Mouse (Mus musculus): ENCODE measurements around the gene Gmnc. TPM values are rescaled to one million over a fixed set of nuclear protein-coding genes. Genes with fewer than 3 reads are reported as not detected.

Gmnc gene
- total and polyA plus RNA-seq, 2 experiments from 2014 or later, result 0.98 to 2.7 TPM

GRCm38 (mm10) chr16:26989415-26990315 is 1.8 kb downstream of the Gmnc start:
- 47% methylated on average over 19 of the region's 19 CpGs for WGBS
- Histone ChIP-seq H3K4me3 (ENCODE audit: low read length) (peak overlapping the region; percentile 10), H3K9ac (replicated peaks; ENCODE audit: low read length) (no peak overlapping the region), H3K4me2 (ENCODE audit: low read depth, low read length) (peak overlapping the region; percentile 49), H3K36me3 (ENCODE audit: insufficient read depth, low read length) (no peaks in the 10 kb centered on the region), H3K27ac (no peak overlapping the region), H3K4me1 (ENCODE audit: insufficient read depth, low read length) (0 out of 2 replicates have a peak, but pooled peaks cover 4% of the 10 kb centered on the region), H3K27me3 (ENCODE audit: insufficient read depth, low read length) (no peaks in the 10 kb centered on the region), H3K9me3 (ENCODE audit: low read length) (no peaks in the 10 kb centered on the region)
- peak; percentile 53 for DNase-seq (ENCODE audit: low spot score)
- ATAC-seq, result peak; percentile 86
- TF ChIP-seq CTCF (IDR thresholded peaks at IDR 0.05; ENCODE audit: low read depth), result no peak

- H3K9ac ChIP-seq (replicated peaks; ENCODE audit: low read length), result no peak overlapping the region
- H3K4me3 ChIP-seq (ENCODE audit: low read length), result no peak overlapping the region
- no peaks in the 10 kb centered on the region for H3K9me3 ChIP-seq (ENCODE audit: low read length)
- no peak for ATAC-seq
- H3K4me2 ChIP-seq (ENCODE audit: low read depth, low read length), result no peak overlapping the region
- no peak for DNase-seq (ENCODE audit: low spot score)
- H3K27ac ChIP-seq, result no peak overlapping the region
- no peaks in the 10 kb centered on the region for H3K36me3 ChIP-seq (ENCODE audit: insufficient read depth, low read length)
- H3K27me3 ChIP-seq (ENCODE audit: insufficient read depth, low read length), result no peaks in the 10 kb centered on the region
- TF ChIP-seq CTCF (IDR thresholded peaks at IDR 0.05; ENCODE audit: low read depth), result no peak
- H3K4me1 ChIP-seq (ENCODE audit: insufficient read depth, low read length), result 0 out of 2 replicates have a peak, but pooled peaks cover 4% of the 10 kb centered on the region
- 91% methylated on average over 1 of the region's 1 CpGs for WGBS
Observed at GRCm38 (mm10) chr16:26988188-26988587, 3.3 kb downstream of the Gmnc start.

GRCm38 (mm10) chr16:26985796-26986195 is 5.7 kb downstream of the Gmnc start:
- WGBS, result 82% methylated on average over 1 of the region's 1 CpGs
- ATAC-seq, result no peak
- H3K27me3 ChIP-seq (ENCODE audit: insufficient read depth, low read length), result no peaks in the 10 kb centered on the region
- no peak overlapping the region for H3K4me2 ChIP-seq (ENCODE audit: low read depth, low read length)
- no peak for DNase-seq (ENCODE audit: low spot score)
- TF ChIP-seq CTCF (IDR thresholded peaks at IDR 0.05; ENCODE audit: low read depth), result peak; percentile 53
- H3K4me3 ChIP-seq (ENCODE audit: low read length), result no peak overlapping the region
- H3K4me1 ChIP-seq (ENCODE audit: insufficient read depth, low read length), result no peaks in the 10 kb centered on the region
- no peaks in the 10 kb centered on the region for H3K36me3 ChIP-seq (ENCODE audit: insufficient read depth, low read length)
- H3K9ac ChIP-seq (replicated peaks; ENCODE audit: low read length), result no peak overlapping the region
- no peak overlapping the region for H3K27ac ChIP-seq
- H3K9me3 ChIP-seq (ENCODE audit: low read length), result no peaks in the 10 kb centered on the region

DNA sequence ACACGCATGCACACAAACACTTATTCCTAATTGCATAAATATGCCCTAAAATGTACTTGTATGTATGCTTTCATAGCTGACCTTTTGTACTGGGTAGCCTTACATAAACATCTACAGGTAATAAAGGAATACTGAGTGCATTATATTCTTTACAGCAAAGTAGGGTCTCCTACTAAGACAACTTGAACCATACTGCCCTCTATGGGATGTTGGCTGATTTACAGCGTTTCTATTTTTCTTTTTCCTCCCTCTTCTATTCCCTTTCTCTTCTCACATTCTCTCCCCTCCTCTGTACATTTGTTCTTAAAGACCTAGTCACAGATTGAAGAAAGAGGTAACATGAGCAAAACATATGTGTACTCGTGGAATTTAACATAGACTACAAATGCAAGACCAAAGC is 9.3 kb downstream of the Gmnc start:
- Histone ChIP-seq H3K27me3 (ENCODE audit: insufficient read depth, low read length) (no peaks in the 10 kb centered on the region), H3K36me3 (ENCODE audit: insufficient read depth, low read length) (no peaks in the 10 kb centered on the region), H3K9me3 (ENCODE audit: low read length) (no peaks in the 10 kb centered on the region), H3K9ac (replicated peaks; ENCODE audit: low read length) (no peak overlapping the region), H3K4me1 (ENCODE audit: insufficient read depth, low read length) (no peaks in the 10 kb centered on the region), H3K27ac (no peak overlapping the region), H3K4me3 (ENCODE audit: low read length) (no peak overlapping the region), H3K4me2 (ENCODE audit: low read depth, low read length) (no peak overlapping the region)
- 43% methylated on average over 3 of the region's 3 CpGs for WGBS
- peak; percentile 39 for TF ChIP-seq CTCF (IDR thresholded peaks at IDR 0.05; ENCODE audit: low read depth)
- ATAC-seq, result no peak
- DNase-seq (ENCODE audit: low spot score), result peak; percentile 32

GRCm38 (mm10) chr16:26967967-26968366 is 23.5 kb downstream of the Gmnc start:
- Histone ChIP-seq H3K4me1 (ENCODE audit: insufficient read depth, low read length) (0 out of 2 replicates have a peak, but pooled peaks cover 4% of the 10 kb centered on the region), H3K27ac (no peak overlapping the region), H3K27me3 (ENCODE audit: insufficient read depth, low read length) (no peaks in the 10 kb centered on the region), H3K36me3 (ENCODE audit: insufficient read depth, low read length) (no peaks in the 10 kb centered on the region), H3K9me3 (ENCODE audit: low read length) (no peaks in the 10 kb centered on the region), H3K4me3 (ENCODE audit: low read length) (peak overlapping the region; percentile 46), H3K9ac (replicated peaks; ENCODE audit: low read length) (peak overlapping the region; percentile 46; the same call in 1 of the 2 replicates), H3K4me2 (ENCODE audit: low read depth, low read length) (peak overlapping the region; percentile 77)
- 2% methylated on average over 28 of the region's 28 CpGs for WGBS
- no peak for TF ChIP-seq CTCF (IDR thresholded peaks at IDR 0.05; ENCODE audit: low read depth)
- DNase-seq (ENCODE audit: low spot score) (peak; percentile 29), ATAC-seq (peak; percentile 78)

GRCm38 (mm10) chr16:26966830-26967229 is 24.6 kb downstream of the Gmnc start:
- no peak overlapping the region for H3K9ac ChIP-seq (replicated peaks; ENCODE audit: low read length)
- TF ChIP-seq CTCF (IDR thresholded peaks at IDR 0.05; ENCODE audit: low read depth), result no peak

DNA sequence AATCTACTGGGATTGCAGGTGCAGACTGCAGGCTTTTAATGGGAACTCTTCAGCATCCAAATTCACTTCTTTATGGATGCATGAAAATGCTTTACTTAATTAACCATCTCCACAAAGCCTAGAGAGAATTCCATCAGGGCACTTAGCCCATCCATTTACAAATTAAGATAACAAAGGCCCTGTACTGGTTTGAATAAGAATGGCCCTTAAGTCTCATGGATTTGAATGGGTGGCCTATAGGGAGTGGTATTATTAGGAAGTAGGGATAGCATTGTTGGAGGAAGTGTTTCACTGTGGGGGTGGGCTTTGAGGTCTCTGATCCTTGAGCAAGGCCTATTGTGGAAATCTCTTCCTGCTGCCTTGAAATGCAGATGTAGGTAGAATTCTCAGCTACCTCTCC is 29.5 kb downstream of the Gmnc start:
- no peaks in the 10 kb centered on the region for H3K4me1 ChIP-seq (ENCODE audit: insufficient read depth, low read length)
- H3K27ac ChIP-seq, result no peak overlapping the region
- no peak for ATAC-seq
- DNase-seq (ENCODE audit: low spot score), result no peak
- H3K9me3 ChIP-seq (ENCODE audit: low read length), result no peaks in the 10 kb centered on the region
- no peak for TF ChIP-seq CTCF (IDR thresholded peaks at IDR 0.05; ENCODE audit: low read depth)
- no peaks in the 10 kb centered on the region for H3K27me3 ChIP-seq (ENCODE audit: insufficient read depth, low read length)
- H3K4me3 ChIP-seq (ENCODE audit: low read length), result no peak overlapping the region
- no peak overlapping the region for H3K9ac ChIP-seq (replicated peaks; ENCODE audit: low read length)
- no peak overlapping the region for H3K4me2 ChIP-seq (ENCODE audit: low read depth, low read length)
- H3K36me3 ChIP-seq (ENCODE audit: insufficient read depth, low read length), result no peaks in the 10 kb centered on the region

More at GRCm38 (mm10) chr16:26966830-26967229, 24.6 kb downstream of the Gmnc start:
- 94% methylated on average over 2 of the region's 2 CpGs for WGBS
- H3K4me1 ChIP-seq (ENCODE audit: insufficient read depth, low read length), result 0 out of 2 replicates have a peak, but pooled peaks cover 4% of the 10 kb centered on the region
- no peaks in the 10 kb centered on the region for H3K27me3 ChIP-seq (ENCODE audit: insufficient read depth, low read length)
- no peak overlapping the region for H3K4me3 ChIP-seq (ENCODE audit: low read length)
- no peak overlapping the region for H3K27ac ChIP-seq
- no peak overlapping the region for H3K4me2 ChIP-seq (ENCODE audit: low read depth, low read length)
- no peak for DNase-seq (ENCODE audit: low spot score)
- no peaks in the 10 kb centered on the region for H3K36me3 ChIP-seq (ENCODE audit: insufficient read depth, low read length)
- no peak for ATAC-seq
- H3K9me3 ChIP-seq (ENCODE audit: low read length), result no peaks in the 10 kb centered on the region

Data from hindbrain, postnatal 0 days (tissue).